Mouse (Mus musculus) E14TG2a.4 (cell line): ENCODE data around the gene Smyd1.
"Not testable (repeated sequence)": the region's sequence is repeated elsewhere in the genome, so short reads cannot be mapped to it uniquely, and the experiment has no call there.

Experiments used
- CTCF ChIP-seq: conservative IDR thresholded peaks from 2 replicates; pipeline ENCODE4 v1.5.1; 2014; ENCODE audit warnings: low read length
- NANOG ChIP-seq: IDR thresholded peaks from 2 replicates; pipeline ENCODE4 v1.6.1; 2014; ENCODE audit warnings: borderline replicate concordance, low read length, mixed read lengths
- POU5F1 ChIP-seq: IDR thresholded peaks from 2 replicates; pipeline ENCODE4 v1.6.1; 2014; ENCODE audit warnings: low read length, borderline replicate concordance

GRCm38 (mm10) chr6:71269686-71270050 is 52.4 kb downstream of the Smyd1 start:
- not testable (repeated sequence) for TF ChIP-seq CTCF, NANOG, POU5F1
